Mouse (Mus musculus): Measurements from ENCODE around the gene Gm27235. TPM values are rescaled to one million over a fixed set of nuclear protein-coding genes. Genes with fewer than 3 reads are reported as not detected.
"Not testable (repeated sequence)": the region's sequence is repeated elsewhere in the genome, so short reads cannot be mapped to it uniquely, and the experiment has no call there.

The Gm27235 gene
- polyA plus RNA-seq (2015; fragmentation: Nextera tagmentation; extraction: Ambion mirVana), result not detected in 2 replicates

GRCm38 (mm10) chr9:35790001-35790400 lies at the start of gene Gm27235, which contains the start of gene D730048I06Rik:
TSS of gene Gm27235 (minus strand) at chr9:35790101.
TSS of gene D730048I06Rik (minus strand) at chr9:35790112.
- Histone ChIP-seq H3K9ac (no peak within 1 kb of the TSS), H3K4me3 (no peak within 1 kb of the TSS), H3K4me2 (no peak within 1 kb of the TSS), H3K27me3 (no peaks in the 10 kb centered on the region), H3K4me1 (no peaks in the 10 kb centered on the region), H3K9me3 (0 out of 2 replicates have a peak, but pooled peaks cover 5% of the 10 kb centered on the region), H3K36me3 (no peaks in the 10 kb centered on the region), H3K27ac (no peak within 1 kb of the TSS)
- no peak for ATAC-seq (ENCODE audit: insufficient number of reproducible peaks, insufficient read depth, low FRiP score, low TSS enrichment, low read depth)
- WGBS, result 91% methylated on average over 3 of the region's 3 CpGs

GRCm38 (mm10) chr9:35817881-35818280 lies 28.0 kb upstream of the Gm27235 start:
- H3K4me2 ChIP-seq; H3K36me3 ChIP-seq; H3K27me3 ChIP-seq; H3K4me1 ChIP-seq; ATAC-seq (ENCODE audit: insufficient number of reproducible peaks, insufficient read depth, low FRiP score, low TSS enrichment, low read depth); H3K9ac ChIP-seq; H3K4me3 ChIP-seq; H3K27ac ChIP-seq: not testable (repeated sequence)
- 92% methylated on average over 15 of the region's 15 CpGs for WGBS
- H3K9me3 ChIP-seq, result peaks cover 12% of the 10 kb centered on the region; the same call in 1 of the 2 replicates

- Histone ChIP-seq H3K4me1 (no peaks in the 10 kb centered on the region), H3K27me3 (no peaks in the 10 kb centered on the region), H3K27ac (no peak overlapping the region), H3K4me3 (no peak overlapping the region), H3K9ac (no peak overlapping the region), H3K9me3 (no peaks in the 10 kb centered on the region), H3K36me3 (no peaks in the 10 kb centered on the region), H3K4me2 (no peak overlapping the region)
- no peak for ATAC-seq (ENCODE audit: insufficient number of reproducible peaks, insufficient read depth, low FRiP score, low TSS enrichment, low read depth)
Measured at GRCm38 (mm10) chr9:35798146-35798545, 8.2 kb upstream of the Gm27235 start.

- H3K4me2 ChIP-seq, result no peak within 1 kb of the TSS
- no peak within 1 kb of the TSS for H3K4me3 ChIP-seq
- H3K9ac ChIP-seq, result no peak within 1 kb of the TSS
- H3K27ac ChIP-seq, result no peak within 1 kb of the TSS
- 59% methylated on average over 3 of the region's 3 CpGs for WGBS
- H3K4me1 ChIP-seq, result no peaks in the 10 kb centered on the region
- no peak for ATAC-seq (ENCODE audit: insufficient number of reproducible peaks, insufficient read depth, low FRiP score, low TSS enrichment, low read depth)
- H3K36me3 ChIP-seq, result no peaks in the 10 kb centered on the region
- no peaks in the 10 kb centered on the region for H3K27me3 ChIP-seq
- H3K9me3 ChIP-seq, result peaks cover 3% of the 10 kb centered on the region; the same call in 1 of the 2 replicates
Measured at GRCm38 (mm10) chr9:35778009-35778408, 11.9 kb downstream of the Gm27235 start, which contains the start of gene Gm17727. TSS of gene Gm17727 (minus strand) at chr9:35778109.

- no peak overlapping the region for H3K4me2 ChIP-seq
- H3K4me1 ChIP-seq, result no peaks in the 10 kb centered on the region
- H3K27me3 ChIP-seq, result no peaks in the 10 kb centered on the region
- H3K36me3 ChIP-seq, result no peaks in the 10 kb centered on the region
- H3K9ac ChIP-seq, result no peak overlapping the region
- H3K9me3 ChIP-seq, result no peaks in the 10 kb centered on the region
- no peak overlapping the region for H3K27ac ChIP-seq
- ATAC-seq (ENCODE audit: insufficient number of reproducible peaks, insufficient read depth, low FRiP score, low TSS enrichment, low read depth), result no peak
- H3K4me3 ChIP-seq, result no peak overlapping the region
Measured at GRCm38 (mm10) chr9:35756843-35757242, 33.1 kb downstream of the Gm27235 start.

- Histone ChIP-seq H3K4me2 (no peak within 1 kb of the TSS), H3K36me3 (no peaks in the 10 kb centered on the region)
Measured at GRCm38 (mm10) chr9:35740749-35741148, 49.2 kb downstream of the Gm27235 start, which contains the start of gene Gm17677. TSS of gene Gm17677 (plus strand) at chr9:35741049.

More at GRCm38 (mm10) chr9:35740749-35741148, 49.2 kb downstream of the Gm27235 start, which contains the start of gene Gm17677:
- Histone ChIP-seq H3K4me3 (no peak within 1 kb of the TSS), H3K27ac (no peak within 1 kb of the TSS), H3K9me3 (no peaks in the 10 kb centered on the region), H3K27me3 (no peaks in the 10 kb centered on the region), H3K9ac (no peak within 1 kb of the TSS), H3K4me1 (no peaks in the 10 kb centered on the region)
- no peak for ATAC-seq (ENCODE audit: insufficient number of reproducible peaks, insufficient read depth, low FRiP score, low TSS enrichment, low read depth)

Other genes with a start within 250 kb of the Gm27235 start
- gene Ddx25, start 231.6 kb downstream of the Gm27235 start, polyA plus RNA-seq (2015; fragmentation: Nextera tagmentation; extraction: Ambion mirVana), result 4.3 and 4.6 TPM in 2 replicates
- 23.3 and 24.0 TPM in 2 replicates for gene Pus3, start 231.5 kb downstream of the Gm27235 start, polyA plus RNA-seq (2015; fragmentation: Nextera tagmentation; extraction: Ambion mirVana)
- gene Pate2, start 219.8 kb downstream of the Gm27235 start, polyA plus RNA-seq (2015; fragmentation: Nextera tagmentation; extraction: Ambion mirVana), result 0.72 and 1.1 TPM in 2 replicates
- 17.7 and 20.8 TPM in 2 replicates for gene Hyls1, start 219.7 kb downstream of the Gm27235 start, polyA plus RNA-seq (2015; fragmentation: Nextera tagmentation; extraction: Ambion mirVana)
- not detected in 2 replicates for gene Pate4, start 178.2 kb downstream of the Gm27235 start, polyA plus RNA-seq (2015; fragmentation: Nextera tagmentation; extraction: Ambion mirVana)
- not detected in 2 replicates for gene Pate3, start 141.9 kb downstream of the Gm27235 start, polyA plus RNA-seq (2015; fragmentation: Nextera tagmentation; extraction: Ambion mirVana)
- gene Pate1, start 102.7 kb downstream of the Gm27235 start, polyA plus RNA-seq (2015; fragmentation: Nextera tagmentation; extraction: Ambion mirVana), result not detected in 2 replicates
- not detected in 2 replicates for gene Gm17677, start 49.1 kb downstream of the Gm27235 start, polyA plus RNA-seq (2015; fragmentation: Nextera tagmentation; extraction: Ambion mirVana)
- gene Gm17727, start 12.0 kb downstream of the Gm27235 start, polyA plus RNA-seq (2015; fragmentation: Nextera tagmentation; extraction: Ambion mirVana), result not detected in 2 replicates
- not detected in 2 replicates for gene D730048I06Rik, start within 50 bp of the Gm27235 start, polyA plus RNA-seq (2015; fragmentation: Nextera tagmentation; extraction: Ambion mirVana)
- not detected in 2 replicates for gene 9230110F15Rik, start 54.0 kb upstream of the Gm27235 start, polyA plus RNA-seq (2015; fragmentation: Nextera tagmentation; extraction: Ambion mirVana)
- not detected in 2 replicates for gene 9230113P08Rik, start 118.3 kb upstream of the Gm27235 start, polyA plus RNA-seq (2015; fragmentation: Nextera tagmentation; extraction: Ambion mirVana)